Mouse (Mus musculus) T-helper 1 cell (primary cell): Measurements from ENCODE around the gene Mblac2.
"Not testable (repeated sequence)": the region's sequence is repeated elsewhere in the genome, so short reads cannot be mapped to it uniquely, and the experiment has no call there.

Experiments
- in situ Hi-C: fragments of 300-600 bp; cut with MboI, MseI; formaldehyde crosslinking; loops from one replicate; pipeline ENCODE4 v1.15.1; 2025; ENCODE audit warnings: high pct_unique_total_duplicates

Mblac2 gene

DNA sequence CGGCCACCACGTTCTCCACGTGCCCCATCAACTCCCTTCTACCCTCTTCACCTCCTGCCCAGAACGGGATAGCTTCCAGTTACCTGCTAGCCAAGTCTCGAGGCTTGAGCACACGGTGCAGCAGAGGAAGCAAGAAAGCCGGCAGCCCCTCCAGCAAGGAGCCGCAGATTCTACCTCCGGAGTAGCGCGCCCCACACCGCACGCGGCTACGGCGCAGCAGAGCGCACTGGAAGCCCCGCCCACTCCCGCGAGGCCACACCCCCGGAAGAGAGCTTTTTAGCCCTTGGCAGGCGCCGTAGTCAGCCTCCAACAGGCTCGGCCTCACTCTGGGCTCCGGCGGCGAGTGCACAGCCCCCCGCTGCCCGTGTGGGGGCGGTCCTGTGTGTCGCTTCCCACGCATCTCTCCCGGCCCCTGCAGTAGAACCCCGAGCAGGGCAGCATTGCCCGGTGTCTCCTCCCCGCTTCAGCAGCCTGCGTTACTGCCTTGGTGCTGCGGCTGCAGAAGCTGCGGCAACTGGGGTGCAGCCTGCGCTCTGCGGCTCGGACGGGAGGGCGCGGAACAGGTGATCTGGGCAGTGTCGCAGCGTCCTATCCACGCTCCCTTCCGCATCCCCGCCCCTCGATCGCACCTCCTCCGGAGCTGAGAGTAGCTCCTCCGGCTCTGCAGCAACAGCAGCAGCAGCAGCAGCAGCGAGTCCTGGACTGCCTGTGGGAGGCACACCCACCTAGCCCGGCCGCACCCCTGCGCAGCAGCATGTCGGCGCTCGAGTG, at the start of gene Mblac2, which contains the start of gene Polr3g:
TSS of gene Mblac2 (plus strand) at position 567 of the 771 bp plus-strand sequence.
TSS of gene Polr3g (minus strand) at position 239 of the 771 bp plus-strand sequence.
- in situ Hi-C loops = loop anchor here (5.0 kb wide), 1 partner anchor 66 kb away; no protein-coding TSS in a partner anchor

DNA sequence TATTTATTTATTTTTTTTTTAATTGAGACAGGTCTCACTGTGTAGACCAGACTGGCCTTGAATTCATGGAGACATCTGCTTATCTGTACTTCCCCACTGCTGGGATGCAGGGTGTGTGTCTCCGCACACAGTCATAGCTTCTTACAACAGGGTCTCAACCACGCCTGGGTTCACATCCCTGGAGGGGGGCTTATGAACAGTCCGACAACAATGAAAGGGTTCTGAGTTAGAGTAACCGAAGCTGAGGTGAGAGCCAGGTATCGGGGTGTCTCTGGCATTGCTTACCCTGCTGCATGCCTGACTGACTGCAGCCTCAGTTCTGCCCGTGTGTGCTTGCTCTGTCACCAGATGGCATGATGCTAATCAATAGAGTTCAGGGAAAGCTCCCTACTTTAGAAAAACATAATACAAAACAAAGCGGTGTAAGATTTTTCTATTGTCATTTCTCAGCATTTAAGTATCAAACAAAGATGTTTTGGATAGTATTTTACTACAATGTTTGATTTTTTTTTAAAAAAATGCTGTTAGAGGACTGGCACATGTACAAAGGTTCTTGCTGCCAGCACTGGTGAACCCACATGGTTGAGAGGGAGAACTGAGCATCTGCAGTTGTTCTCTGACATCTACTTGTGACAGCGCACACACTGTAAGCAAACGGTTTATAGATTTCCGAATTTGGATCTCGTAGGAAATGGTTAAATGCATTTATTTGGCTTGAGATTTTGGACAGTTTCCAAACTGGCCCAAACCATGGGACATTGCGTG, 47.4 kb upstream of the Mblac2 start:
- in situ Hi-C loops = no loop called here

DNA sequence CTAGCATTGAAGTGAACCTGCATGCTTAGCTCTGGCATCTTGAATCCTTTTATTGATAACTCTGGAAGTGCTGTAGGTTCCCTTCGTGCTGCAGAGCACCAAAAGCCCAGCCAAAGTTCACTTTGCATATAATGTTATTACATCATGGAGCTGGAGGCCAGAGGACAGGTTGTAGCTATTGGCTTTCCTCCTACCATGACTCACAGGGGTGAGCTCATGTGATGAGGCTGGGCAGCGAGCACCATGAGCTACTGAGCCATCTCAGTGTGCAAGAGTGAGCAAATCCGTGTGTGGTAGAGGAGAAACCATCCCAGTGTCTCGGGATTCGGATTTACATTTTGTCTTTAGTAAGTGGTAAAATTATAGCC, 46.8 kb upstream of the Mblac2 start:
- in situ Hi-C loops = no loop called here

DNA sequence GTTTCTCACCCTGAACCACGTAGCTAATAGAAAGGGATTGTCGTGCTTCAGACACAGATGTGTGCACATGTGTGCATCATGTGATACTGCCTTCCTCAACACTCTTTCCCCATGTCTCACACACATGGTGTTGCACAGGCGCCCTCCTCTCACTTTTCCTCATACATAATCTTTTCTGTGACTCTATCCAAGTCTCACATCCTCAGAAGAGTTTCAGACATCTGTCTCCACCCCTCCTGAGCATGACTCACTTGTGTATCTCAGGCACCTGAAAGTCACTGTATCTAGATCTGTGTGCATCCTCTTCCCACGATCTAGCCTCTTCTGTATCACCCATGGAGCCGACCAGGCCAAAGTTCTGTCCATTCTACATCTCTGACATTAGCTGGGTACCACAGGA, 43.4 kb upstream of the Mblac2 start:
- in situ Hi-C loops = no loop called here

DNA sequence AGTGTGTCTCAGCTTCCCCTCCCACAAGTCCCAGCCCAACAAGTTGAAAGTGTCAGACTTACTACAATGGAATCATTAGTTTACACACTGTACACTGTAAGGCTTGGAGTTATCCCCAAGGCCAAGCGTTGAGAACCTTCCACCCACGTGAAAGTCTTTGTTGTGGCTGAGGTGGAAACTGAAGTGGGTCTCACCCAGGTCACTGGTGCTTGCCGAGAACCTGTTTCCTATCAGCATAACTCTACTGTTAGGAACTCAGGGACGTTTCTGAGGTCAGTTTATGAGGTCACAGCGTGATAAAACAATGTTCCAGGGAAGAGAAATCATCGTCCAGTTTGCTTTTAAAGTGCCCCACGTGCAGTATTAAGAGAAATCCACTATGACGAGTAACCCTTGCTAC, 35.8 kb upstream of the Mblac2 start:
- in situ Hi-C loops = no loop called here

DNA sequence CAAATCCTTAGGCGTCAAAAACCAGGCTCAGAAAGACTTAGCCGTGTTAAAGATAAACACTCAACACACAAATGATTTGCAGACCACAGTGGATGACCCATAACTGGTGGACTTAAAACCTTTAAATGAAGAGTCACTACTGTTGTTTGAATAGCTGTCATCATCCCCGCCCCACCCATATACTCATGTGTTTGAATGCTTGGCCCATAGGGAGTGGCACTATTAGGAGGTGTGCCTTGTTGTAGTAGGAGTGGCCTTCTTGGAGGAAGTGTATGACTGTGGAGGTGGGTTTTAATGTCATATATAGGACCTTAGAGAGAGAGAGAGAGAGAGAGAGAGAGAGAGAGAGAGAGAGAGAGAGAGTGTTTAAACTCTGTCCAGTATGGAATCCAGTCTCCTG, 28.0 kb upstream of the Mblac2 start:
- in situ Hi-C loops = loop anchor here (10.0 kb wide), 1 partner anchor 508 kb away; no protein-coding TSS in a partner anchor

DNA sequence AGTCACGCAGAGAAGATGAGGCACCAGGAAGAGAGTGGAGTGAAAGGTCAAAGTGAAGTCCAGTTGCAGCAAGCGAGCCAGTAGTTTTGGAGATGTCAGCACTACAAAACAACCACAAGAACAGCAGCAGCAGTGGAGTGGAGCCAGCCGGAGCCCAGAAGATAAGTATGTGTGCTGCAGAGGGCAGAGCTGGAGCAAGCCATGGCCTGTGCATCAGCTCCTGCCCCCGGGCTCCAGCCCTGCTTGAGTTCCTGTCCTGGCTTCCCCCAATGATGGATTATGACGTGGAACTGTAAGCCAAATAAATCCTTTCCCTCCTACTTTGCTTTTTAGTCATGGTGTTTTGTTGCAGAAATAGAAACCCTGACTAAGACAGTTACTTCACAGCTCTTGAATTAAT, 26.9 kb upstream of the Mblac2 start:
- in situ Hi-C loops = loop anchor here (10.0 kb wide), 1 partner anchor 509 kb away; no protein-coding TSS in a partner anchor

DNA sequence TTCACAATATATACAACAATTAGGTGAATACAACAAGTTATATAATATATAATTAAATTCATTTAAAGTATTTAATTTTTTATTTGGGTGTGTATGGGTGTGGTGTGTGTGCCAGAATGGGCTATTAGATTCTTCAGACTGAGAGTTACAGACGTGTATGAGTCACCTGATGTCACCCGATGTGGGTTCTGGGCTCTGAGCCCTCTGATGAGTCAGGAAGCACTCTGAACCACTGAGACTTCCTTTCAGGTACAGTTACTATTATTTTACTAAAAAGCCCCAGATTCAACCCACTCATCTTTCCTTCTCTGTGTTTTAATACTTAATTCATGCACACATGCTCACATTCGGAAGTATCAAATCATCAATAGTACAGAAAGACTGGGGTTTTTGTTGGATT, 26.3 kb upstream of the Mblac2 start:
- in situ Hi-C loops = loop anchor here (10.0 kb wide), 1 partner anchor 510 kb away; no protein-coding TSS in a partner anchor

DNA sequence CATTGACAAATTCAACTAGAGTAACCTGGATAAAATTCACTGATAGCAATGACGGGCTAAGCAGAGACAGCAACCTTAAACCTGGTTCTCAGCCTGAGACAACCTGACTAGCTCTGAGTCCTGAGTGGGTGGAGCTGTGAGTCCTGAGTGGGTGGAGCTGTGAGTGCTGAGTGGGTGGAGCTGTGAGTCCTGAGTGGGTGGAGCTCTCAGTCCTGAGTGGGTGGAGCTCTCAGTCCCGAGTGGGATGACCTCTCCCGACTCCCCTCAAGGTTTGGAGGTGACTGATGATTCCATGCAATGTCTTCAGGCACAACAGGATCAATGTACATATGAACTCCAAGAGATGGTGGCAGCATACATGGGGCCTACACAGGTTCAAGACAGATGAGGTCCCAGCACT, 21.6 kb upstream of the Mblac2 start:
- in situ Hi-C loops = loop anchor here (10.0 kb wide), 1 partner anchor 515 kb away; no protein-coding TSS in a partner anchor

DNA sequence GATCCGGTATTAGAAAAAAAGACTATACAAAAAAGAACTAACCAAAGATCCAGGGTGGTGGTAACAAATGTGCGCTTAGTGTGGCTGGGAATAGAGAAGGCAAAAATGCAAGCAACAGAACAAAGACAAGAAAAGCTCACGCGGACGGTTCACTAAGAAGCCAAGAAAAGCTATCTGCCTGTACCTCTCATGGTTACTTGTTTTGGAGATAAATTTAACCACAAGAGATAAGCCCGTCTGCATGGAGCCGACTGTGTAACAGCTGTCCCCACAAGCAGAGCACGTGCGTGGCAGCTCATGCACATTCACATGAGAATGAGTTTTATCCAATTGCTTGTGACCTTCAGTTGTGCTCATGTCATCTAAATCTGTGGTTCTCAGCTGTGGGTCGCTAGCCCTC, 20.7 kb upstream of the Mblac2 start:
- in situ Hi-C loops = no loop called here

DNA sequence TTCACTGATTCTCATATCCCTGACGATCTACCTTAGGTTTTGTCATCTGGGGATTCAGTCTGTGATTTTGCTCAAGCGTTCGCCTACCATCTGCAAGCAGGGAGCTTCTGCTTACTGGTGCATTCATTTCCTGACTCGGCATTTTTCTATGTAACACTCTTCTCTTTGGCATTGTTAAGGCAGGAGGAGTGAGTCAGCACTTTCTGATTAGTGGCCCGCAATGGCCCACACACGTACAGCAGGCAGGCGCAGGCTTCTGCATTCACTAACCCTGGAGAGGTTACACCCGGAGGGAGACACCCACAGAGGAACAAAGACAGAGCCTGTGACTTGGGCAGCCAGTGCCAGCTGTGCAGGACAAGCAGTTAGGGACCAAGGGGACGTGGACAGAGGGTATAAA, 19.5 kb upstream of the Mblac2 start:
- in situ Hi-C loops = no loop called here

DNA sequence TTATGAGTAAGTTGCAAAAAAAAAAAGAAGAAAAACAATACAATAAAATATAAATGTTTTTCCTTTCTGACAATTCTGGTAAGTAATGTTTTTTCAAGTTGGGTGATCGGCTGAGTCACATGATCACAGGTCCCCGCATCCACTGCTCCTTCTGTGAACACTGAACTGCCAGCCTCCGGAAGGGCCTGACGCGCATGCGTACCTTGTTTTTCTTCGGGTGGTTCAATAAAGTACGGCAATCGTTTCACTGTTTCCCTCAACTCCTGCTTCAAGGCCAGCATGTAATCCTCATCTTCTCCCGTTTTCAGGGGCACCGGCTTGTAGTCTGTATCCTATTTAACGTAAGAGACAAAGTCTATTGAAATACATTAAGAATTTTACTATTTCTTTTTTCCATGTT, 16.7 kb upstream of the Mblac2 start:
- in situ Hi-C loops = no loop called here

DNA sequence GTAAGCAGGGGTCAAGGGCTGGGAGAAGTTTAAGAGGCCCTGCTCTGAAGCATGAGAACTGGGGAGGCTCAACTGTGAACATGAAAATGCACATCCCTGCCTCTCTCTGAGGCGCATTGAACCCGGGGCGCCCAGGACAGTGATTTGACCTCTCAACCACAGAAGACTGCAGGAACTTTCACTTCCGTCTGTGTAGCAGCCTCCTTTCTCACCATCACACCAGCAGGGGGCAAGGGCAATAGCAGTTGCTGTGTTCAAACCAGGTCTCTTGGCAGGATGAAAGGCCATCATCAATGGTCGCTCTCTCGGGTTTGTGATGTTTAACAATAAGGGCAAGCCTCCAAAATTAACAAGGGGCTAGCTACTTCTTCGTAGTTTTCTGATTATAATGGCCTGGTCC, 8.0 kb upstream of the Mblac2 start:
- in situ Hi-C loops = no loop called here

DNA sequence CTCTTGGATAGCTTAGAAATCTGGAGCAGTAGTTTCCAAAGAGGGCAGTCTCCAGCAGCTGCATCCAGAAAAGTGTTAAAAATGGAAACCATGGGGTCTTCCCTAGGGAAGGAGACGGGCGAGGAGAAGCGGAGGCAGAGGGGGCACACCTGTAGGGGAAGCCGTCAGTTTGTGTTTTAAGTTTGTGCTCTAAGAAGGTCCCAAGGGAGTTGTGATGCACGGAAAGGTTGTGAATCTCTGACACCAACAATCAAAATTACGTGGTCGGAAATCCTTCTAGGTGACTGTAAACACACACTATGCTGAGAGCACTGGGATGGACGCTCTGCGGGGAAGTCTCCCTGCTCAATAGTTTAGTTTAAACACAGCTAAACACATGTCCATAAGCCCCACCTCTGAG, 7.5 kb upstream of the Mblac2 start:
- in situ Hi-C loops = no loop called here

DNA sequence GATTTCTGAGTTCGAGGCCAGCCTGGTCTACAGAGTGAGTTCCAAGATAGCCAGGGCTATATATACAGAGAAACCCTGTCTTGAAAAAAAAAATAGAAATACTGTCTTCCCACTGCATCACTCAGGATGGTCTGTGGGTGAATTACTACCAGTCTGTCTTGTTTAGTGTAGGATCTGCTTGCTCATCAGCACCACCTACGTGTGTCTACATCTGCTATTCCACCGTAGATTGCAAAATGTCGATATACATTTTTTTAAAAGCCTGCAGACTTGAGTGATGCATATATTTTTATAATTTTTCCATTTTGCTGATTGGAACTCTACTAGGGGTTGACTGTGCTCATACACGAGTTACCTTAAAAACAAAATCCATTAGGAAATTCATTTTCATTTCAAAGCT, 4.8 kb upstream of the Mblac2 start:
- in situ Hi-C loops = no loop called here

DNA sequence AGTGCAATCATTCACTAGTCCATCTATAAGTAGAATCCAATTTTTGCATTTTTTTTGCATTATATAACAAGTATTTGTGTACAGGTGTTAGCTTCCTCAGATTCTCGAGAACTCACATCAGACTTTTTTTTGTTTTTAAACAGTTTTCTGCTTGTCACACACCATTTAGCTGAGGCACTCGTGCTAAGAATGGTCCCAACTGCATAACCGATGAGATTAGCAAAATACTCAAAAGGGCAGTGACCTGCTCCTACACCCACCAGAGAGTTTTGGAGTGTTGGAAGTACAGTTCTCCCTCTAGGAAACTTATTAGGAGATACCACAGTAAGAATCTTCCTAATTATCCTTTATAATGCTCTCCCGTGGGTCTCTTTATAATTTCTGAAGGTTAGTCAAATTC, 1.3 kb upstream of the Mblac2 start:
- in situ Hi-C loops = loop anchor here (5.0 kb wide), 1 partner anchor 67 kb away; no protein-coding TSS in a partner anchor

DNA sequence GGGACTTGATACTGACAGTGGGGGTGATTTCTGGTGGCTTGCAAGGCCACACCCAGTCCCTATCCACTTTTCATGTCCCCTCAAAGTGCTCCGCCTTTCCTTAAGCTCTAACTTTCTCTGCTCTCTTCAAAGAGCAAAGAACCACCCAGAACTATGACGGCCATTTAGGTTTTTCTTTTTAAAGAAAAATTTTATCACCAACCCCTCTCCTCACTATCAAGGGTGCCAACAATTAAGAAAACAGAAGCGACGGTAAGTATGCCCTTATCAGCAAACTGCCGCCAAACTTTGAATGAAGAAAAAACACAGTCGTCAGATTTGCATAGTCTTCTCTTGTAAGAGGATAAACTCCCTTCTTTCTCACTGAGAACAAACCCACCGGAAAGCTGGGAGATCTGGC, 875 bp upstream of the Mblac2 start:
- in situ Hi-C loops = loop anchor here (5.0 kb wide), 1 partner anchor 67 kb away; no protein-coding TSS in a partner anchor

DNA sequence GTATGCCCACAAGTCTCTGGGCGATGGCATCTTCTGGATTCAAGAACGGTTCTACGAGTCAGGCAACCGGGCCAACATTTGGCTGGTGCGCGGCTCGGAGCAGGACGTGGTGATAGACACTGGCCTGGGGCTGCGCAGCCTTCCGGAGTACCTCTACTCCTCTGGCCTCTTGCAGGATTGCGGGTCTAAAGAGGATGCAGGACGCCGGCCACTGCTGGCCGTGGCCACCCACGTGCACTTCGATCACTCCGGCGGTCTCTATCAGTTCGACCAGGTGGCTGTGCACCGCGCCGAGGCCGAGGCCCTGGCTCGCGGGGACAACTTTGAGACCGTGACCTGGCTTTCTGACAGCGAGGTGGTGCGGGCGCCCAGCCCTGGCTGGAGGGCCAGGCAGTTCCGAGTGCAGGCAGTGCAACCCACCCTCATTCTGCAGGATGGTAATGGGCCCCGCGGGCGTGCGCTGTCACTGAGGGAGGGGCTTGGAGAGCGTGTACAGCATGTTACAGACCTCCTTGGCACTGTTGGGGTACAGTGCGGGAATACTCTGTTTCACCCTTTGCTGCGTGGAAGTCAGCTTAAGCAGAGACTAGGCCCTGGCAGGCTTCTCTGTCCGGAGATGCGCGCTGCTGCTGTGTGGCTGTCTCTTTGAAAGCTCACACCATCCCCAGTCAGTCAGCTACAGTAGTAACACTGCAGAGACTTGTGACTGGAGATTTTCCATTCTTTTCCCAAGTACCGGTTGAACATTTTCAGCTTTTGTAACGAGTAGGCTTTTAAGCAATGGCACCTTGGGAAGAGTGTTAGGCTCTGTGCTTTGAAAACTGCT, 618 bp downstream of the Mblac2 start:
- in situ Hi-C loops = loop anchor here (5.0 kb wide), 1 partner anchor 66 kb away; no protein-coding TSS in a partner anchor

DNA sequence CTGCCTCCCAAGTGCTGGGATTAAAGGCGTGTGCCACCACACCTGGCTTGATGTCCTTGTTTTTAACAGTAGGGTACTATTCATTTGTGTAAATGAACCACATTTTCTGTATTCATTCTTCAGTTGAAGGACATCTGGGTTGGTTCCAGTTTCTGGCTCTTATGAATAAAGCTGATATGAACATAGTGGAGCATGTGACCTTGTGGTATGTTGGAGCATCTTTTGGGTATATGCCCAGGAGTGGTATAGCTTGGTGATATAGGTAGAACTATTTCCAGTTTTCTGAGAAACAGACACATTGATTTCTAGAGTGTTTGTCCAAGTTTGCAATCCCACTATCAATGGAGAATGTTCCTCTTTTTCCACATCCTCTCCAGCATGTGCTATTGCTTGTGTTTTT, 2.8 kb downstream of the Mblac2 start:
- in situ Hi-C loops = loop anchor here (5.0 kb wide), 1 partner anchor 63 kb away; no protein-coding TSS in a partner anchor

DNA sequence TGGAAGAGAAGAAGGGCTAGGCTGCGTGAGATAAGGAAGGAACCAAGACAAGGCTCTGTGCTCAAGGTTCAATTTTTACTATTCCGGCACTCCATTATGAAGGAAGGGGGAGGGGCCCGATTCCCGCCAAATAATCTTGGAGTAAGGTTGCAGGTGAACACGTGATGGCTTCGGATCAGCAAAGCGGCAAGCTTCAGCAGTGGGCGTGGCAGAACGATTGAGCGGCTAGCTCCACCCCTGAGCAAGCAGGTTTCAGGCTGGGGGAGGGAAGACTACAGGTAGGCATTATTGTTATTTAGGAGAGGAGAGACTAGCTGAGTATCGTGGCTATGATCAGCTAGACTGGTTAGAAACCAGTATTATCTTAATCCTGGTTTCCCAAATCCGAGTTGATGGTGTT, 17.0 kb downstream of the Mblac2 start:
- in situ Hi-C loops = not testable (repeated sequence)

DNA sequence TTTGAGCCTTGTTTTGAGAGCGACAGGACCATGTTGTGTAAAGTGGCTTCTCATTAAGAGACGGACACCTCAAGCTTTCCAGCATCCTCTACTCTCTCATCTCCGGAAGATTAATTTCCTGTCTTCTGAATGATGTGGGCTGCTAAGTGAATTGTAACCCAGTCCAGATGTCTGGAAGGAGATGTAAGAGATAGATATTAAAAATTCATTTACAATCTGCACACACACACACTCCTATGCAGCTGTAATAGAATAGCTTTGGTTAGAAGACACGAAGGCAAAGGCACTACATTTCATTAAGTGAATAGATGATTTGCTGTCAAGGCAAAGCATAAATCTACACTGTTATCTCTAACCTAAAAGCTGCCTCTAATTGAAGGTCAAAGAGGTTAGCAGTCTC, 18.0 kb downstream of the Mblac2 start:
- in situ Hi-C loops = no loop called here

DNA sequence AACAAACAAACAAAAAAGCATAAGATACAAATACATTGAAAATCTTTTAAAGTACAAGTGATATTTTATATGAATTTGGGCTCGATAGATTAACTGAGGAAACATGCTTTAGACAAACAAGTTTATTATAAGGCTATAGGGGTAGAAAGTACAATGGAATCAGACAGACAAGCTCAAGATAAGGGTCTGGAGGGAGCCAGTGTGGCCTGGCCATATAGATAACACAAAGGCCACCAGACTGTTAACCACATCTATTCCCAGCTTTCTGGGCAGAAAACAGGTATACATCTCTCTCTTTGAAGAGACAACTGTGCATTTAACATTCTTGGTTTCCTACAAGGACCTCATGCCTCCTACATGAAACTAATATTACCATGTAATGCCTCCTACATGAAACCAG, 19.2 kb downstream of the Mblac2 start:
- in situ Hi-C loops = no loop called here
